Mouse (Mus musculus): ENCODE data around the gene Dhrs7b. TPM values are rescaled to one million over a fixed set of nuclear protein-coding genes. Genes with fewer than 3 reads are reported as not detected.

Gene Dhrs7b
- total RNA-seq, 4 experiments from 2014 or later: 27.6 to 30.0 (median 29.5) TPM

- DNase-seq (ENCODE audit: low spot score in 2 of 2): no peak
Measured at GRCm38 (mm10) chr11:60890744-60891143, 60.3 kb downstream of the Dhrs7b start.

DNA sequence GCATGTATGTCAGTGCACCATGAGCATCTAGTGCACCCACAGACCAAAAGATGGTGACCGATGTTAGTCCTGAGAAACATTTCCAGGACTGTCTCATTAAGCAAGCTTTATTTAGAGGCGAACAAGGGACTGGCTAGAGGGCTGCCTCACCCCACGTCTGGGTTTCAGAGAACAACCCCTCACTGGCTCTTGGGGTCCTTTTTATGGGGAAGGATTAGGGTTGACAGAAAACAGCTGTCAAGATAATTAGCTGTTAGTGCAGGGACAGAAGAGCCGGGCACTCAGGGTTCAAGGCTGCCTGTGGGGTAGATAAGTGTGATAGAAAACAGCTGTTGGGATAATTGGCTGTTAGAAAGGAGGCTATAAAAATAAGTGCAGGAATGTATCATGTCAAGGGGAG lies 65.5 kb downstream of the Dhrs7b start:
- DNase-seq (ENCODE audit: low spot score in 2 of 2): no peak

GRCm38 (mm10) chr11:60902001-60902400 lies 71.6 kb downstream of the Dhrs7b start:
- no peak for DNase-seq (ENCODE audit: low spot score in 2 of 2)

DNA sequence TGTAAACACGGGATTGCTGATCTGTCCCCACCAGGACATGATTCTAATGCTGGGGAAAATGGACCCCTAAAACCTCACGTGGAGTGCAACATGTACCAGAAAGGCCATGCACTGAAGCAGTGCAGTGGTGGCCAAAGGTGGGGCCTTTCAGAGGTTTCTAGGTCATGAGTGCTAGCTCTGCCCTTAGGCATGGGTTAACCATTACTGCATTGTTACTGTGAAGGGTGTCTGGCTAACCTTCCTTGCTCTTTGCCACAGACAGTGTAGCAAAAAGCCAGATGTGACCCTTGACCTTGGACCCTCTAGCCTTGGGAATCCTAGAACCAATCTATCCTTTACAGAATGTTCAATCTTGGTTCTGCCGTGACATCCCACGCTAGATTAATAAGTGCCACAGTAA lies 72.1 kb downstream of the Dhrs7b start:
- no peak for DNase-seq (ENCODE audit: low spot score in 2 of 2)

GRCm38 (mm10) chr11:60903661-60904061 lies 73.2 kb downstream of the Dhrs7b start:
- DNase-seq (ENCODE audit: low spot score in 2 of 2): no peak

DNA sequence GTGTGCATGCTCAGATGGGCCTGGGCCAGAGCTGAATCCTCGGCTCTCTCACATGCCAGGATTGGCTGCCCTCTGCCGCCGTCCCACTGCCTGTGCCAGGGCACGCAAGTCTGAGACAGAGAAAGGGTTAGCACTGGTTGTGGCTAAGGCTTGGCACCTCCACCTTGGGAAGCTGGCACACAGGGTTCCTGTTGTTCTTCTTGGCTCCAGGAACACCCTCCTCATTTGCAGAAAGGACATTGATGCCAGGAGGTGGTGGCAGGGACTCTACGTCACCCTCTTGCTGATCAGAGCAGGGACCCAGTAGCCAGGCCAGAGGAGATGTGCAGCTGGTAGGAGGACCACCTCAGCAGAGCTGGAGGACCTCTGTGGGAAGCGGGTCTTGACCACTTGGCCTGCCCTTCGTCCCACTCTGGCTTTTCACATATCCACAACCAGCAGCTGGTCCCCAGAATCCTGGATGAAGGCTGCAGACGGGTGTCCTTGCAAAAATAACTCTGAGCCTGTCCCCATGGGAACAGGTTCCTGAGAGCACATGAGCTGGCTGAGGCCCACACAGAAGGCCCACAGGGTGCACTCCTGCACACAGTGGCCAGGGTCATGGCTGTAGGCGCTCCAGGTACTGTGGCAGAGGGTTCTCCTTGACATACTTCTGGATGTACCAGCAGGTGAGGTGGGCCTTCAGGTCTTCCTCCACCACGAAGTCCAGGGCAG lies 75.1 kb downstream of the Dhrs7b start:
- no peak for DNase-seq (ENCODE audit: low spot score in 2 of 2)

DNA sequence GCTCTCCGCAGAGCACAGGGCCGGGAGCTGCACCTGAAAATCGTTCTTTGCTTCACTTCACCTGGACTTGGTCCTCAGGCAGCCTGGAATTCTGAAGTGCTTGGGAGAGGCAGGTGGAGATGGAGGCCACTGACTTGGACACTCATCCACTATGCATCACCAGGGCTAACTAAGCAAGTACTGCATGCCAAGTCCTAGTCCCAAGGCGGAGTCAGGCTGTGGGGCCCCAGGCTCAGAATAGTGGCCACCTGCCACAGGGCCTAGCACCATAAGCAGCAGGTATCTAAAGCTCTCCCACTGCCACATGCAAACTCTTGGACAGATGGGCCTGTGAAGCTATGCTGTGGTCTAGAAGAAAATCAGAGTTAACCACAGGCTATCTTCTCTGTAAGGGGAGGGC lies 76.0 kb downstream of the Dhrs7b start:
- DNase-seq (ENCODE audit: low spot score in 2 of 2): no peak

- no peak for DNase-seq (ENCODE audit: low spot score in 2 of 2)
Measured at GRCm38 (mm10) chr11:60908073-60908472, 77.6 kb downstream of the Dhrs7b start.

DNA sequence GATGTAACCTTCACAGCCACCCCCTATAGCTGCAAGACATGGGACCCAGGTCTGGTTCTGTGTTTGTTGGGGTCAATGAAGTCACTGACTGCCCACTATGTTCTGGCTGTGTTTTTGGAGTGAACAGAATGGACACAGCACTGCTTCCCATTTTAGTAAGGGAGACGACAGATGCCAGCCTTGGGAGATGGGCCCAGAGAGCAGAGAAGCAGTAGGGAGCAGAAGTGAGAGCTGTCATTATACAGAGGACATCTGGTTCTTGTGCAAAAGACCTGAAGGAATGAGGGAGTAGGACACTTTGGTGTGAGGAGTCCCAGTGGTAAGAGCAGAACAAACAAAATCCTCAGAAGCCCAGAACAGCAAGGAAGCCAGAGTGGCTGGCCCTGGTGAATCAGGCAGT lies 79.2 kb downstream of the Dhrs7b start:
- no peak for DNase-seq (ENCODE audit: low spot score in 2 of 2)

Other genes with a start within 250 kb of the Dhrs7b start
- 10 to 100 TPM; 40.0 to 42.3 (median 40.8) TPM for gene Llgl1, start 130.9 kb upstream of the Dhrs7b start, total RNA-seq (2022)
- gene Flii, start 103.4 kb upstream of the Dhrs7b start, total RNA-seq (2022): 10 to 100 TPM; 61.2 to 73.0 (median 62.4) TPM
- gene Mief2, start 102.2 kb upstream of the Dhrs7b start, total RNA-seq (2022): 10 to 100 TPM; 18.3 to 24.8 (median 19.8) TPM
- gene Top3a, start 53.3 kb upstream of the Dhrs7b start, total RNA-seq (2022): 1 to 10 TPM; 5.4 to 7.2 (median 6.6) TPM
- 10 to 100 TPM; 31.7 to 35.9 (median 32.7) TPM for gene Smcr8, start 53.1 kb upstream of the Dhrs7b start, total RNA-seq (2022)
- gene Shmt1, start 18.9 kb upstream of the Dhrs7b start, total RNA-seq (2022): 1 to 10 TPM; 4.0 to 7.1 (median 5.6) TPM
- gene Tmem11, start 48.6 kb downstream of the Dhrs7b start, total RNA-seq (2022): 10 to 100 TPM; 26.7 to 33.3 (median 30.3) TPM
- gene Natd1, start 84.1 kb downstream of the Dhrs7b start, total RNA-seq (2022): 10 to 100 TPM in 3 of 4 experiments, 1 to 10 TPM in 1; 9.6 to 13.4 (median 11.9) TPM
- gene Map2k3, start 101.4 kb downstream of the Dhrs7b start, total RNA-seq (2022): 10 to 100 TPM; 12.0 to 18.7 (median 16.3) TPM
- gene Kcnj12, start 191.9 kb downstream of the Dhrs7b start, total RNA-seq (2022): 10 to 100 TPM; 15.1 to 19.8 (median 15.6) TPM